Mouse (Mus musculus) 416B (cell line): ENCODE data around the gene Magix.

Experiments
- DNase-seq: peaks from one replicate; pipeline ENCODE4 v3.0.0; 2011; ENCODE audit warnings: low read depth

Gene Magix

GRCm38 (mm10) chrX:7673578-7674281 lies 7.3 kb downstream of the Magix start:
- DNase-seq: peak; percentile 93

DNA sequence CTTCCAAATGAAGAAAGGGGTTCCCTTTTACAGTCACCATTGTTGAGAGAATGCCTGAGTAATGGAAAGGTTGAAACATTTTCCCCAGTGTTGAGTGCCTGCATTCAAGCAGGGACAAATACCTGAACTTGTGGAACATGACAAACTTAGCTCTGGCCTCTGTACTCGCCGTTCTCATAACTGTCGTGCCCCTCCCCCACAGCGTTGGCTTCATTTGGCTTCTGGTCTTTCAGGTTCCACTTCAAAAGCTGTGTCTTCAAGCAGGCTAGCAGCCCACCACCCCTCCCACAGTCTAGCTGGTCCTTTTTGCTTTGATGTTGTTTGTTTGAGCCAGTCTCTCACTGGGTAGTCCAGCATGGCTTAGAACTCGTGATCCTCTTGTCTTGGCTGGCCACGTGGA lies 8.3 kb downstream of the Magix start:
- no peak for DNase-seq

DNA sequence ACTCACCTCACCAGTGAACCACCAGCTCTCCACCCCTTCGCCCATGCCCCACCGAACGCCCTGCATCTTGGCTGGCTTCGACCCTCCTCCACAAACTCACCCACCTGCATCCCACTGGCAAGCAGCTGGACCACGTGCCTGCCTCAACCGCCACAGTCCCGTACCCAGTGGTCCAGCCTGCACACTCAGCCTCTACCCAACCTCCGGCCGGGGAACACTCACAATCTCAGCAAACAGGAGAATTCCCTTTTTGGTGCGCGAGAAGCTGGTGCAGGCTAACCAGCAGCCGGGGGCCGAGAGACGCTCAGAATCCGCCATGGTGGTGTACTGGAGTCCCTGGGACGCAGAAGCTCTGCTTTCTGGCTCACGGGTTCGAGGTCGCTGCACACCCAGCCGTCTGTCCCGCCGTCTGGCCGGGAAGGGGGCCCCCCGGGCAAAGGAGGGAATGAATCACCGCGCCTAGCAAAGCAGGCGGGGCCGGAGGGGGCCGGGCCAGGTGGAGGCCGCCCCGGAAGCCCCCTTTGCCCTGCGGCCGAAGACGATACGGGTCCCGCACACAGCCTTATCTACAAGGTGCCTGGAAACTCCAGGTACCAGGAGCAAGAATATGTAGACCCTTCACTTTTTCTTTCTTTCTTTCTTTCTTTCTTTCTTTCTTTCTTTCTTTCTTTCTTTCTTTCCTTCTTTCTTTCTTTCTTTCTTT lies 10.0 kb downstream of the Magix start, which contains the start of gene Plp2:
TSS of gene Plp2 (minus strand) at position 470 of the 703 bp plus-strand sequence.
- peak; percentile 68 for DNase-seq

DNA sequence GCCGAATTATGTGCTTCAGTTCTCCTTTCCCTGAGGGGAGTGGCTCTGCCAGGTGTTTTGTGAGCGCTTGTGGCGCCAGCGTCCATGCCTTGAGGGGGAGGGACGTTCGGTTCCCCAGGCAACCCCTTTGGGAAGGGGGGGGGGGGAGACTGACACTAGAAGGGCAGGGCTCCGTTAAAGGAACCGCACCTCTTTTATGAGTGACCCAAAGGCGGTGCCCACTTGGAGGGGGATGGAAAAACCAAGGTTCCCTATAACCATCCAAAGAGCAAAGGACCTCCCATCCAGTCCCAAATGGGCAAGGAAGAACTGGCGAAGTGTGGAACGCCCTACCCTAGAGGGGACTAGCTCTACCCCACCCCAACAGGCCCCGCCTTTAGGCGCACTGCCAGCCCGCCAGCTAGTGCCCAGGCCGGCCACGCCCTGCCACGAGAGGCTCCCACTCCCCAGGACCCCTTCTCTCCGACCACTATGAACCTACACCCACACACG lies 10.6 kb downstream of the Magix start:
- DNase-seq: peak; percentile 82

DNA sequence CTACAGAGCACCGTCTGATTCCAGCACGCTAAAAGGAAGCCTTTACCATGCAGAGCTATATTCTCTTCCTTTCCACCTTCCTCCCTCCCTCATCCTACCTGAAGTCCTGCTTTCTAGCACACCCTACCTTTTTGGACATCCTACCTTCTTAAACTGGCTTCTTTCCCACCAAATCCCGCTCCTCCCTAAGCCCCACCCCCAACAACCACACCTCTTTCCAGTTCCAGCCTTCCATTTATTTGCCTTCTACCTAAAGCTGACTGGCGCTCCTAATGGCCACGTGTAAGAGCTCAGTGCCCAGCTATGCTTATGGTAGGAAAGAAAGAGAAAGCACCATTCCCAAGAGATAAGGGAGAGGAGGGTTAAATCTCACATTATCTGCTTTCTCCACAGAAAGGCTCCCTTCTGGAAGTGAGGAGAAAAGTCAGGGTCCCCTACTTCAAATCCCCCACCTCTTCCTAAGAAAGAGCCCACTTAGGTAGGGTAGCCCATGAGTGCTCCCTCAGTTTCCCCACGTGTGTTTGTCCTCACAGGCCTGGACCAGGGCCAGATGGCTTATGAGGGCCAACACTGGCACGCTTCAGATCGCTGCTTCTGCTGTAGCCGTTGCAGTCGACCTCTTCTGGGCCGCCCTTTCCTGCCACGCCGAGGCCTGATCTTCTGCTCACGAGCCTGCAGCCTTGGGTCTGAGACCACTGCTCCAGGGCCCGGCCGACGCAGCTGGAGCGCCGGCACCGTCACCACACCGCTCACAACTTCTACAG lies 15.1 kb downstream of the Magix start:
- DNase-seq: no peak

- DNase-seq: no peak
Measured at GRCm38 (mm10) chrX:7664791-7665190, 16.3 kb downstream of the Magix start.

- no peak for DNase-seq
Measured at GRCm38 (mm10) chrX:7662936-7663335, 18.1 kb downstream of the Magix start.

GRCm38 (mm10) chrX:7661086-7661485 lies 20.0 kb downstream of the Magix start:
- DNase-seq: no peak

DNA sequence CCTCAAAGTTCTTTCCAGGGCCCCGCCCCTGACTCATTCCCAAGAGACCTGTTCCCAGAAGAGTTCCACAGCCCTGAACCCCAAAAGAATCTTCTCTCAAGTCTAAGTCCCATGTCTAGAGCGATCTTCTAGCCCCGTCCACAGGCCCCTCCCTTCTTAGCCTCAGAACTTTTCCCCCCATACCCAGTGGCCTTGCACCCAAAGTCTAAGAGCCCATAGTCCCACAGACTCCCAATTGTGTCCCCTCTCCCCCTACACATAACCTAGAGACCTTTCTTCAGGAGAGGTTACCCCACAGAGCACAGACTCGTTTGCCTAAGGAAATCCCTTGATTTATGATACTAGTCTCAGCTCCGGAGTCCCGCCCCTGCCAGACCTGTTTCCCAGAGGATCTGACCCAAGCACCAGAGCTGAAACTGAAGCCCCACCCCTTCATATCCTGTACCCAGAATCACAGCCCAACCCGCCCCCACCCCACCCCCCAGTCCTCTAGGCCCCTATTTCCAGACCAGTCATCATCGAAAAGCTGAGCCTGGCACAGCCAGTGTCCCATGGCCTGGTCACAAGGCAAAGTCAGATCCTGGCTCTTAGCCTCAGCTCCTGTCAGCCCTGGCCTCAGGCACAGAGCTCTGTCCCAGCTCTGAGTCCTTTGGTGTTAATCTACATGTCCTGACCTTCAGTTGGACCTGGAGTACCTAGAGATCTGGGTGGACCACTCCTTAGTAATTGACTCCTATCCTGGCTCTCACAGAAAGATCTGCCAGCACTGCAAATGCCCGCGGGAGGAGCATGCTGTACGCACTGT lies 22.1 kb downstream of the Magix start:
- DNase-seq: no peak

- no peak for DNase-seq
Measured at GRCm38 (mm10) chrX:7658031-7658784, 22.8 kb downstream of the Magix start.

DNA sequence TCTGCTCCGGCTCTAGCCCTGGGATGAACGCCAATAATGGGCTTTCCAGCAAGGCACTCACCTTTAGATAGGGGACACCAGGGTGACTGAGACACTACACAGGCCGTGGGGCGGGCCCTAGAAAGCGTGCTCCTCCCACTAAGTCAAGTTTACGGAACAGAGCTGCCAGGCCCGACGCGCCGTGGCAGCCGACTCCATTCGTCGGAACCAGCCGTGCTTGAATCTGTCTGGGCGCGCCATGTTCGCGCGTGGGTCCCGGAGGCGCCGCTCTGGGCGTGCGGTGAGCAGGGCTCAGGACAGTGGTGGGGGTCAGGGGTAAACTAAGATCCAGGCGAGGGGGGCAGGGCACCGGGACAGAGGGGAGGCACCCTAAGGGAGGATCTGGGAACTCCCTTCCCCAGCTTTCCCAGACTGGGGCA lies 23.8 kb downstream of the Magix start, which contains the start of gene Prickle3:
TSS of gene Prickle3 (plus strand) at position 40 of the 419 bp plus-strand sequence.
- no peak for DNase-seq

GRCm38 (mm10) chrX:7648671-7649304 lies 32.3 kb downstream of the Magix start:
- peak; percentile 98 for DNase-seq

DNA sequence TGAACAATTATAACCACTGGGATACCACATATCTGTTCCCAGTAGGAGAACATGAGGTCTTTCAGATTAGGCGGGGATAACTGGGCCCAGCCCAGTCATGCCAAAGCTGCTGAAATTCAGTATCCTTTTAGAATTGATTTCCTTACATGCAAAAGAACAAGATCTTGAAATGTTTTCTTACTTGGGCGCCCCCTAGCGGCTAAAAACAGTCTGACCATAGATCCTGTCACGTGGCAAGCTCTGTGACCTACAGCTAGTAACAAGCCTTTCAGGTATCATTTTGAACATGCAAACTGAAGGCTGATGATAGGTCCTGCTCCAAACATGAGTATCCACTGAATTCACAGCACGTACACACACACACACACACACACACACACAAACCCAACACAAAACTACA lies 35.7 kb downstream of the Magix start:
- DNase-seq: peak; percentile 88

DNA sequence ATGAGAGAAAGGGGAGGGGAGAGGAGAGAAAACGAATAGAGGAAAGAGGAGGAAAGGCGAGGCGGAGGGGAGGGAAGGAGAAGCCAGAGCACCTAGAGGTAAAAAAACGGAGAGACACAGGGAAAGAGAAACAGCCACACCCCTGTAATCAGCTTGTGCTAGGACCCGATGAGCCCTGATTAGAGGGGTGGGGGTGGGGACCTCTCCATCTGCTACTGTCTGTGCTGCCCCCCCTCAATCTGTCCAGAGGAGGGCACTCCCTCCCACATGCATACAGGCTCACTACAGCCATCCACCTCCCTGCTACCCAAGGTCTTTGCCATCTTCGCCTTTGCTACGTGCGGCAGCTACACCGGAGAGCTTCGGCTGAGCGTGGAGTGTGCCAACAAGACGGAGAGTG lies 40.3 kb downstream of the Magix start:
- no peak for DNase-seq

- DNase-seq: no peak
Measured at GRCm38 (mm10) chrX:7639536-7640325, 41.3 kb downstream of the Magix start.

DNA sequence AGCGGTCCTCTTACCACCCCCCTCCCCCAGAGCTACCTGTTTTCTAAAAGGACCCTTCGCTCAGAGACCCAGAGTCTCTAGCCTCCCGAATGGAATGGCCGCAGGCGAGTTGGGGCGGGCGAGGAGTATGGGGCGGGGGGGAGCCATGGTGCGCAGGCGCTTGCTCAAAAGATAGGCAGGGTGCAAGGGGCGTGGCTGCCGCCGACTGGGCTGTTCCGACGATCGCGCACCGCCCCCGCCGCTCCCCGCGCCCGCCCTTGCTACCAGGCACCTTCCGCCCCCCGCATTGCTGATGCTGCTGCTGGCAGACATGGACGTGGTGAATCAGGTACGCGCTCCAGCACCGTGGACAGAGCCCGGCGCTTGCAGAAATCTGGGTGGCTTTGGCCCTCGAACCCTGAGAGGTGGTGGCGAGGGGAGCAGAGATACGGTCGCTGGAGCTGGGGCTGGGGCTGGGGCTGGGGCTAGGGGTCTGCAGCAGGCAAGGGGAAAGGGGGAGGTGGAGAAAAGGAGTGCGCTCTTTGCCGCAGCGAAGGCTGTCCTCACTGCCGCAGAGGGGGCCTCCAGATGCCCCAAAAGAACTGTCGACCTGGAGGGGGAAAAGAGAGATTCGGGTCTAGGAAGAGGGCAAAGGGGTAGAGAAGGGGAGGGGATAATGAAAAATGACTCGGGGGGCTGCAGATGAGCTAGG lies 42.5 kb downstream of the Magix start, which contains the start of gene Syp:
TSS of gene Syp (plus strand) at position 71 of the 691 bp plus-strand sequence.
- no peak for DNase-seq

- DNase-seq: no peak
Measured at GRCm38 (mm10) chrX:7635101-7635500, 46.0 kb downstream of the Magix start.

DNA sequence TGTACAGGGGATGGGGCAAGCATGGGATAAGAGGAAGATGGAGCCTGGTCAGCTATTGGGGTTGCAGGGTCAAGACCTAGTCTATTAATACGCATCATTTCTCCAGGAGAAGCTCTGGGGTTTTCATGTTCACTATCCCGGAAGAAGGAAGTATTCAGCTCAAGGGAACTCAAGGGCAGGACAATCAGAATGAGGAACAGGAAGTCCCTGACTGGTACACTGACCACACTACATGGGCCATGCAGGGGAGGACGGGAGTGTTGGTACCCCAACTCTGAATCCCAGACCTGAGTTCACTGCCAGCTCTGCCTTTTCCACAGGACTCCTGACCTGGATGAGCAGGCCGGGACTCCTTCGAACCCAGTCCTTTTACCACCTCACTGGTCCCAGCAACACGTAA lies 48.5 kb downstream of the Magix start:
- peak; percentile 6 for DNase-seq
